Mouse (Mus musculus) heart, adult 2 months (tissue): ENCODE data around the gene Cdc73. TPM values are rescaled to one million over a fixed set of nuclear protein-coding genes. Genes with fewer than 3 reads are reported as not detected.

Experiments
- DNase-seq, 2 experiments: peaks; one replicate each; pipeline ENCODE4 v3.0.0; 2021
- H3K27ac ChIP-seq: fragments of 200-600 bp; 2 replicates; pipeline ENCODE4 v1.8.1; 2022
- H3K27me3 ChIP-seq: fragments of 200-500 bp; 2 replicates; pipeline ENCODE4 v1.6.1; 2012; ENCODE audit warnings: mild to moderate bottlenecking, low read length, inconsistent platforms, mixed read lengths; ENCODE audit not compliant: control insufficient read depth, insufficient read depth
- H3K36me3 ChIP-seq: fragments of 200-500 bp; 2 replicates; pipeline ENCODE4 v1.6.1; 2012; ENCODE audit warnings: low read length, inconsistent platforms; ENCODE audit not compliant: control insufficient read depth, insufficient read depth
- H3K4me1 ChIP-seq: fragments of 200-500 bp; 2 replicates; pipeline ENCODE4 v1.6.1; 2011; ENCODE audit warnings: low read length; ENCODE audit not compliant: control insufficient read depth, insufficient read depth
- H3K4me3 ChIP-seq: fragments of 200-600 bp; 2 replicates; pipeline ENCODE4 v1.8.1; 2022
- H3K79me2 ChIP-seq: fragments of 200-500 bp; replicated peaks from 2 replicates; pipeline ENCODE4 v1.6.1; 2012; ENCODE audit warnings: mild to moderate bottlenecking, inconsistent platforms, low read length, moderate library complexity, mixed read lengths; ENCODE audit not compliant: control insufficient read depth, insufficient read depth
- H3K9ac ChIP-seq: fragments of 200-500 bp; 2 replicates; pipeline ENCODE4 v1.6.1; 2012; ENCODE audit warnings: low read depth, mild to moderate bottlenecking, control low read depth, inconsistent platforms, low read length, mixed read lengths
- CTCF ChIP-seq: fragments of 200-600 bp; IDR thresholded peaks from 2 replicates; pipeline ENCODE4 v1.8.1; 2022; ENCODE audit warnings: antibody characterized with exemption, mild to moderate bottlenecking, moderate library complexity
- EP300 ChIP-seq: fragments of 200-500 bp; IDR thresholded peaks from 2 replicates; pipeline ENCODE4 v1.6.1; 2011; ENCODE audit warnings: low read depth, low read length, control low read depth; ENCODE audit not compliant: insufficient read depth
- POLR2A ChIP-seq: fragments of 200-500 bp; IDR thresholded peaks from 2 replicates; pipeline ENCODE4 v1.6.1; 2011; ENCODE audit warnings: mild to moderate bottlenecking, low read depth, low read length, control low read depth; ENCODE audit not compliant: insufficient read depth
- WGBS: fragments of 180-500 bp; shearing (Covaris S2); methylation state at CpG from one replicate; pipeline ENCODE4 v1.1.7; 2018; 5-methylcytosine and 5-hydroxymethylcytosine counted together
- intact Hi-C: fragments of 180-260 bp; cut with DNase I; formaldehyde crosslinking; loops from one replicate; pipeline ENCODE4 v1.15.1; 2025
- long read RNA-seq: library from polyadenylated mRNA; stranded (forward); transcript quantifications from one replicate; pipeline ENCODE4 v2.0.0, GENCODE M21; 2021
- polyA plus RNA-seq: library from polyadenylated mRNA; depleted of rRNA; stranded (reverse); fragments of >200 nt; gene quantifications from 2 replicates; pipeline ENCODE4 v1.2.3, GENCODE M21; 2012; rRNA removed
- total RNA-seq, 2 experiments: library from RNA; stranded (reverse); gene quantifications; 2 replicates each; pipeline ENCODE4 v1.2.3; 2021

Gene Cdc73
- total RNA-seq: 10 to 100 TPM; 49.2 to 57.9 TPM
- 2.8 and 7.6 TPM in 2 replicates for polyA plus RNA-seq
- long read RNA-seq, full-length matches to known transcripts: 20 of 24 reads
- long read RNA-seq, partial matches to known transcripts: 1 of 24 reads
- long read RNA-seq, other reads (novel, unspliced or antisense): 3 of 24 reads

- H3K4me1 ChIP-seq: no peaks in the 10 kb centered on the region; the same call in 1 of the 2 replicates
- peak; percentile 95 to 96 for DNase-seq
- H3K79me2 ChIP-seq: no peaks in the 10 kb centered on the region; the same call in 1 of the 2 replicates
- TF ChIP-seq EP300: no peak
- peak; percentile 53 for TF ChIP-seq POLR2A
- TF ChIP-seq CTCF: peak; percentile 72
- intact Hi-C loops: loop anchor here (1.0 to 5.0 kb wide), 3 partner anchors 36 to 304 kb away; partner anchors contain the start of genes Trove2 and Uchl5
- WGBS: under 1% methylated on average over 71 of the region's 74 CpGs
- H3K9ac ChIP-seq: peak within 1 kb of the TSS; percentile 97
- peaks cover 11% of the 10 kb centered on the region for H3K36me3 ChIP-seq
- H3K27ac ChIP-seq: peak within 1 kb of the TSS; percentile 90
- no peaks in the 10 kb centered on the region for H3K27me3 ChIP-seq
- peak within 1 kb of the TSS; percentile 91 for H3K4me3 ChIP-seq
Measured at GRCm38 (mm10) chr1:143702741-143703262, at the start of gene Cdc73. TSS of gene Cdc73 (minus strand) at chr1:143702893.

GRCm38 (mm10) chr1:143745871-143746270 is 43.2 kb upstream of the Cdc73 start:
- DNase-seq: no peak
- no peaks in the 10 kb centered on the region; the same call in 1 of the 2 replicates for H3K36me3 ChIP-seq
- 88% methylated on average over 10 of the region's 10 CpGs for WGBS

GRCm38 (mm10) chr1:143742186-143742585 is 39.5 kb upstream of the Cdc73 start:
- no peaks in the 10 kb centered on the region for H3K27me3 ChIP-seq
- intact Hi-C loops: no loop called here
- H3K4me3 ChIP-seq: no peak overlapping the region
- no peak overlapping the region for H3K27ac ChIP-seq
- TF ChIP-seq CTCF (no peak), POLR2A (no peak), EP300 (no peak)
- no peak overlapping the region for H3K9ac ChIP-seq
- H3K36me3 ChIP-seq: no peaks in the 10 kb centered on the region; the same call in 1 of the 2 replicates
- no peak for DNase-seq
- H3K79me2 ChIP-seq: no peaks in the 10 kb centered on the region; the same call in 1 of the 2 replicates
- 97% methylated on average over 6 of the region's 6 CpGs for WGBS
- peaks cover 2% of the 10 kb centered on the region for H3K4me1 ChIP-seq

More at GRCm38 (mm10) chr1:143745871-143746270, 43.2 kb upstream of the Cdc73 start:
- Histone ChIP-seq H3K9ac (no peak overlapping the region), H3K27me3 (no peaks in the 10 kb centered on the region), H3K27ac (no peak overlapping the region), H3K79me2 (no peaks in the 10 kb centered on the region; the same call in 1 of the 2 replicates), H3K4me1 (no peaks in the 10 kb centered on the region; the same call in 1 of the 2 replicates), H3K4me3 (no peak overlapping the region)
- TF ChIP-seq CTCF (no peak), EP300 (no peak), POLR2A (no peak)
- intact Hi-C loops: no loop called here

GRCm38 (mm10) chr1:143741331-143741730 is 38.6 kb upstream of the Cdc73 start:
- Histone ChIP-seq H3K36me3 (no peaks in the 10 kb centered on the region; the same call in 1 of the 2 replicates), H3K79me2 (no peaks in the 10 kb centered on the region; the same call in 1 of the 2 replicates), H3K4me1 (peaks cover 2% of the 10 kb centered on the region), H3K9ac (no peak overlapping the region), H3K27me3 (no peaks in the 10 kb centered on the region), H3K27ac (no peak overlapping the region), H3K4me3 (no peak overlapping the region)
- 84% methylated on average over 5 of the region's 5 CpGs for WGBS
- DNase-seq: no peak
- TF ChIP-seq CTCF (no peak), EP300 (no peak), POLR2A (no peak)
- intact Hi-C loops: no loop called here

DNA sequence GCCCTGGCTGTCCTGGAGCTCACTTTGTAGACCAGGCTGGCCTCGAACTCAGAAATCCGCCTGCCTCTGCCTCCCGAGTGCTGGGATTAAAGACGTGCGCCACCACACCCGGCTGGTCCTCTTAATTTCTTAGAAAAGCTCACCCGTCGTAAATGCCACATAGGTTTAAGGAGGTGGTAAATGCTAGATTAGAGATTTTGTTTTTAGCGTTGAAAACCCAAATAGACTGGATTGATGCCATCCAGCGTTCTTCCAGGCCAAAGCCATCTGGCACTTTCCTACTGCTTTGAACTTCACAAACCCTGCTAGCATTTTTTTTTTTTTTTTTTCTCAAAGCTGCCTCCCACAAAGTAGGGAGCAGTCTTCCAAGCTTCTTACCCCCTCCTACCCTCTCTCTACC is 37.9 kb upstream of the Cdc73 start:
- no peak for DNase-seq
- Histone ChIP-seq H3K79me2 (no peaks in the 10 kb centered on the region; the same call in 1 of the 2 replicates), H3K4me1 (peaks cover 2% of the 10 kb centered on the region), H3K36me3 (no peaks in the 10 kb centered on the region; the same call in 1 of the 2 replicates), H3K4me3 (no peak overlapping the region), H3K27ac (no peak overlapping the region), H3K9ac (no peak overlapping the region), H3K27me3 (no peaks in the 10 kb centered on the region)
- intact Hi-C loops: no loop called here
- TF ChIP-seq CTCF (no peak), EP300 (no peak), POLR2A (no peak)
- 89% methylated on average over 10 of the region's 10 CpGs for WGBS

GRCm38 (mm10) chr1:143739361-143740350 is 37.0 kb upstream of the Cdc73 start:
- intact Hi-C loops: loop anchor here (1.0 kb wide), 1 partner anchor 37 kb away; the partner anchor contains the start of gene Cdc73

More at GRCm38 (mm10) chr1:143739361-143740350, 37.0 kb upstream of the Cdc73 start:
- Histone ChIP-seq H3K27me3 (no peaks in the 10 kb centered on the region), H3K27ac (peak overlapping the region; percentile 71), H3K4me1 (peaks cover 2% of the 10 kb centered on the region), H3K4me3 (peak overlapping the region; percentile 68), H3K36me3 (no peaks in the 10 kb centered on the region; the same call in 1 of the 2 replicates), H3K79me2 (no peaks in the 10 kb centered on the region; the same call in 1 of the 2 replicates), H3K9ac (peak overlapping the region; percentile 97)
- TF ChIP-seq CTCF (peak; percentile 14; the same call in 1 of the 2 replicates), POLR2A (0 out of 2 replicates have a peak, but pooled peaks have one; percentile 51), EP300 (no peak)
- DNase-seq: peak; percentile 92
- WGBS: under 1% methylated on average over 71 of the region's 71 CpGs
